In the genomic region with DNA sequence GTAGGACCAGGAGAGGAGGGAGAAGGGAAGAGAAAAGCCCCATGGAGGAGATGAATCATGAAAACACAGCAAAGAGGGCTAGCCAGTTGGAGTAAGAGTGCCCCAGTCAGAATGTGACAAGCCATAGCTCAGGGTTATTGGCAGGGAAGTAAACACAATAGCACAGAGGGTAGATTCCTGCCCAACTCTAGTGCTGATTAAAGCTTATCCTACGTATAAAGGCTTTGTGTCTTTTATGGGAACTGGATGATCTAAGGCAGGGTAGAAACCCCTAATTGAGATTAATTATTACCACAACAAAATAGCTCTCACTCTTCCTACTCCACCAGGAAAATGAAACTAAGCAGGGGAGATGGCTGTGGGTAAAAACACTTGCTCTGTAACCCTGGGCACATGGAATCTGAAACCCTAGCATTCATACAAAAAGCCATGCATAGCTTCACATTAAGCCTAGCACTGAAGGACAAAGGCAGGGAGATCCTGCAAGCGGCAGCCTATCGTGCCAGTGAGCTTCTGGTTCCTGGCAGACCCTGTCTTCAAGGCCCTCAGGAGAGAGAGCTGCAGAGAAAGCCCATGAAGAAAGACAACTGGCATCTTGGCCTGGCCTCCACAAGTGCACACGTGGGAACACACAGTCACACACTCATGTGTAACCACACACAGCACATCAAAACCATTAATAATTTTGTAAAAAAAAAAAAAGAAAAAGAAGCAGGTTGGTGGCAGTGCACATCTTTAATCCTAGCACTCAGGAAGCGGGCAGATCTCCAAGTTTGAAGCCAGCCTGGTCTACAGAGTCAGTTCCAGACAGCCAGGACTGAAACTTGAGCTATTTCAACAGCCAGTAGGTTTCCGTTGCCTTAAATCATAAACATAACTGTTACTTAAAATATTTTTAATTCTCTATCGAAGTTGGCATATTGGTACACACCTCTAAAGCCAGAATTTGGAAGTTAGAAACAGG, we compare ENCODE assay signal across 13 mouse cellular contexts. TPM values are rescaled to one million over a fixed set of nuclear protein-coding genes. Genes with fewer than 3 reads are reported as not detected.
DNase-seq lines count a peak whose midpoint lies in the region; ATAC-seq and TF ChIP-seq lines count a peak whose summit lies in the region.
"Had no signal": no experiment of that assay in that cellular context is flagged by ENCODE, and none has a peak within 500 bp of the region (broad histone marks: within the 10 kb centered on the region; RNA-seq: fewer than 3 reads in every experiment).

No protein-coding gene starts in this region.

- no peak for ATAC-seq in heart, embryonic 12.5 days (ENCODE audit: insufficient number of reproducible peaks, low FRiP score)
- ATAC-seq in kidney, postnatal 0 days (replicated peaks; ENCODE audit: low FRiP score, low read depth) = no peak
- no peak for ATAC-seq in kidney, embryonic 14.5 days (ENCODE audit: low FRiP score, low TSS enrichment)
- no peak for ATAC-seq in liver, postnatal 0 days
- ATAC-seq: midbrain, embryonic 15.5 days had no signal

- TF ChIP-seq CTCF in kidney, postnatal 0 days (IDR thresholded peaks at IDR 0.05; ENCODE audit: low read depth) = no peak
- TF ChIP-seq CTCF in liver, postnatal 0 days (IDR thresholded peaks at IDR 0.05; ENCODE audit: low read depth) = no peak

- TF ChIP-seq EP300 in liver, postnatal 0 days (IDR thresholded peaks at IDR 0.05; ENCODE audit: low read depth) = no peak

- H3K9me3 ChIP-seq in heart, embryonic 12.5 days (replicated peaks) = peaks cover 4% of the 10 kb centered on the region; the same call in 1 of the 2 replicates
- no peaks in the 10 kb centered on the region for H3K9me3 ChIP-seq in kidney, postnatal 0 days (replicated peaks; ENCODE audit: low read length)
- no peaks in the 10 kb centered on the region for H3K9me3 ChIP-seq in kidney, embryonic 14.5 days (ENCODE audit: control insufficient read depth, low read length)
- H3K9me3 ChIP-seq in liver, postnatal 0 days (ENCODE audit: low read length) = no peaks in the 10 kb centered on the region
- H3K9me3 ChIP-seq: lung, embryonic 15.5 days; midbrain, embryonic 15.5 days had no signal

- no peaks in the 10 kb centered on the region for H3K27me3 ChIP-seq in heart, embryonic 12.5 days (replicated peaks)
- no peaks in the 10 kb centered on the region for H3K27me3 ChIP-seq in kidney, postnatal 0 days (ENCODE audit: insufficient read depth, low read length)
- no peaks in the 10 kb centered on the region for H3K27me3 ChIP-seq in kidney, embryonic 14.5 days (ENCODE audit: control insufficient read depth, insufficient read depth, low read length)
- H3K27me3 ChIP-seq in liver, postnatal 0 days (ENCODE audit: insufficient read depth, low read length) = no peaks in the 10 kb centered on the region
- H3K27me3 ChIP-seq: lung, embryonic 15.5 days; midbrain, embryonic 15.5 days had no signal

- H3K27ac ChIP-seq in heart, embryonic 12.5 days (ENCODE audit: poor library complexity, severe bottlenecking) = peak overlapping the region; percentile 40; the same call in 1 of the 2 replicates
- H3K27ac ChIP-seq in kidney, postnatal 0 days = peak overlapping the region; percentile 47; the same call in 1 of the 2 replicates
- H3K27ac ChIP-seq in kidney, embryonic 14.5 days (ENCODE audit: low read depth, low read length) = no peak overlapping the region
- no peak overlapping the region for H3K27ac ChIP-seq in liver, postnatal 0 days (ENCODE audit: low read depth)
- H3K27ac ChIP-seq: lung, embryonic 15.5 days; midbrain, embryonic 15.5 days had no signal

- peak; percentile 33 for DNase-seq in adrenal gland, postnatal 10 days
- no peak for DNase-seq in adrenal gland, postnatal 4 days (ENCODE audit: low spot score in 2 of 2)
- DNase-seq in heart, adult 18-20 months = no peak
- DNase-seq in kidney, postnatal 0 days (ENCODE audit: low spot score) = no peak
- DNase-seq in right cerebral cortex, postnatal 25 days = no peak
- DNase-seq in liver, postnatal 0 days = no peak
- DNase-seq: cerebellum, adult 9-11 months; gastrocnemius, postnatal 10 days; thymus, postnatal 36 days had no signal

- no peak overlapping the region for H3K4me3 ChIP-seq in heart, embryonic 12.5 days
- H3K4me3 ChIP-seq in kidney, postnatal 0 days (replicated peaks; ENCODE audit: low read depth, low read length) = no peak overlapping the region
- H3K4me3 ChIP-seq in kidney, embryonic 14.5 days (ENCODE audit: low read length) = no peak overlapping the region
- H3K4me3 ChIP-seq in liver, postnatal 0 days (ENCODE audit: low read depth, low read length) = no peak overlapping the region
- H3K4me3 ChIP-seq: lung, embryonic 15.5 days; midbrain, embryonic 15.5 days had no signal

- H3K4me1 ChIP-seq in heart, embryonic 12.5 days (replicated peaks) = peaks cover 26% of the 10 kb centered on the region
- H3K4me1 ChIP-seq in kidney, postnatal 0 days (replicated peaks; ENCODE audit: insufficient read depth, low read length) = no peaks in the 10 kb centered on the region
- H3K4me1 ChIP-seq in kidney, embryonic 14.5 days (ENCODE audit: control insufficient read depth, insufficient read depth, low read length) = no peaks in the 10 kb centered on the region
- no peaks in the 10 kb centered on the region for H3K4me1 ChIP-seq in liver, postnatal 0 days (ENCODE audit: insufficient read depth)
- H3K4me1 ChIP-seq: lung, embryonic 15.5 days; midbrain, embryonic 15.5 days had no signal

- 69% methylated on average over 7 of the region's 7 CpGs for WGBS in heart, embryonic 12.5 days
- WGBS in kidney, postnatal 0 days = 72% methylated on average over 7 of the region's 7 CpGs
- WGBS in kidney, embryonic 14.5 days = 81% methylated on average over 7 of the region's 7 CpGs
- 80% methylated on average over 7 of the region's 7 CpGs for WGBS in liver, postnatal 0 days (ENCODE audit: insufficient replicate concordance)

- no peak overlapping the region for H3K9ac ChIP-seq in heart, embryonic 12.5 days
- H3K9ac ChIP-seq in kidney, postnatal 0 days (ENCODE audit: low read depth, low read length) = no peak overlapping the region
- no peak overlapping the region for H3K9ac ChIP-seq in kidney, embryonic 14.5 days (ENCODE audit: low read depth, low read length)
- H3K9ac ChIP-seq in liver, postnatal 0 days (replicated peaks) = no peak overlapping the region
- H3K9ac ChIP-seq: lung, embryonic 15.5 days; midbrain, embryonic 15.5 days had no signal

- H3K4me2 ChIP-seq in heart, embryonic 12.5 days = no peak overlapping the region
- H3K4me2 ChIP-seq in kidney, postnatal 0 days (ENCODE audit: low read length) = no peak overlapping the region
- no peak overlapping the region for H3K4me2 ChIP-seq in kidney, embryonic 14.5 days (replicated peaks; ENCODE audit: low read depth, low read length)
- no peak overlapping the region for H3K4me2 ChIP-seq in liver, postnatal 0 days (ENCODE audit: low read depth, low read length)
- H3K4me2 ChIP-seq: lung, embryonic 15.5 days; midbrain, embryonic 15.5 days had no signal

- peaks cover 78% of the 10 kb centered on the region for H3K36me3 ChIP-seq in heart, embryonic 12.5 days
- peaks cover 49% of the 10 kb centered on the region for H3K36me3 ChIP-seq in kidney, postnatal 0 days (ENCODE audit: insufficient read depth, low read length)
- H3K36me3 ChIP-seq in kidney, embryonic 14.5 days (ENCODE audit: control insufficient read depth, insufficient read depth, low read length) = peaks cover 76% of the 10 kb centered on the region
- peaks cover 65% of the 10 kb centered on the region for H3K36me3 ChIP-seq in liver, postnatal 0 days (replicated peaks; ENCODE audit: insufficient read depth, low read length)

RNA-seq across cellular contexts. Expression of a gene that starts 9.1 kb away (rescaled TPM):
- total RNA-seq in adrenal gland, postnatal 10 days (2021) = 10 to 100 TPM; 21.2 to 26.6 TPM
- total RNA-seq in adrenal gland, postnatal 4 days (2021) = 10 to 100 TPM; 32.8 to 35.0 TPM
- polyA plus RNA-seq in heart, embryonic 12.5 days (2016; fragmentation: Nextera tagmentation; extraction: Ambion mirVana) = 5.5 and 7.1 TPM in 2 replicates
- total RNA-seq in heart, adult 18-20 months (2021) = 10 to 100 TPM; 14.2 to 16.8 TPM
- polyA plus RNA-seq in kidney, postnatal 0 days (2015; fragmentation: Nextera tagmentation; extraction: Ambion mirVana) = 4.5 and 4.7 TPM in 2 replicates
- polyA plus RNA-seq in kidney, embryonic 14.5 days (2014; fragmentation: Nextera tagmentation; extraction: Ambion mirVana) = 5.5 and 8.7 TPM in 2 replicates
- 1.4 TPM in 2 replicates for polyA plus RNA-seq in liver, postnatal 0 days (2015; fragmentation: Nextera tagmentation; extraction: Ambion mirVana)

RNA-seq across cellular contexts. Expression of a gene that starts 35.4 kb away (rescaled TPM):
- total RNA-seq in adrenal gland, postnatal 10 days (2021) = 10 to 100 TPM; 44.2 to 48.6 TPM
- 10 to 100 TPM; 49.9 to 60.4 TPM for total RNA-seq in adrenal gland, postnatal 4 days (2021)
- 26.9 and 28.9 TPM in 2 replicates for polyA plus RNA-seq in heart, embryonic 12.5 days (2016; fragmentation: Nextera tagmentation; extraction: Ambion mirVana)
- 10 to 100 TPM; 12.6 to 13.0 TPM for total RNA-seq in heart, adult 18-20 months (2021)
- polyA plus RNA-seq in kidney, postnatal 0 days (2015; fragmentation: Nextera tagmentation; extraction: Ambion mirVana) = 29.5 and 31.6 TPM in 2 replicates
- polyA plus RNA-seq in kidney, embryonic 14.5 days (2014; fragmentation: Nextera tagmentation; extraction: Ambion mirVana) = 19.4 and 48.4 TPM in 2 replicates
- polyA plus RNA-seq in liver, postnatal 0 days (2015; fragmentation: Nextera tagmentation; extraction: Ambion mirVana) = 3.8 TPM in 2 replicates

Comparison
In these comparisons a context has a peak if more than half of its experiments do, and no peak if none do; other contexts are left out.
1. H3K27ac ChIP-seq: peak in heart, embryonic 12.5 days (single experiment) and kidney, postnatal 0 days (single experiment); none in kidney, embryonic 14.5 days (single experiment) and liver, postnatal 0 days (single experiment).